Mouse (Mus musculus): ENCODE data around the gene Wasf1. TPM values are rescaled to one million over a fixed set of nuclear protein-coding genes. Genes with fewer than 3 reads are reported as not detected.

Gene Wasf1
- polyA plus RNA-seq, 1 experiment: 0.68 TPM

DNA sequence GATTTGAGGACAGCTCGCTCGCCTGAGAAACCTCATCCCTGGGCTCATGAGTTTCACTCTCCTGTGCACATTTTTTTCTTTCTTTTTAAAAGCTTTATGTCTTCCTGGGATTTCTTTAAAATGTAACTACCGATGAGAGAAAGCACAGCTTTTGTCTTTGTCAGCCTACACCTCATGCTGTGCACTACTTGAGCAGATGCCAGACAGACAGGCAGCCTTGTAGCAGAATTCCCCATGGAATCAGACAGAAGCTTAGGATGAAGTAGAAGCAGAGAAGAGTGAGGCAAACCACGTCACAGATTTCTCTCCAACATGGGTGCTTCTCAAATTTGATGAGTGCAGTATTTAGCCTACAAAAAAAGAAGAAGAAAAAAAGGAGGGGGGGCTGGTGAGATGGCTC lies 81.3 kb downstream of the Wasf1 start:
- DNase-seq (ENCODE audit: low read depth, low spot score): no peak
- WGBS: 76% methylated on average over 4 of the region's 4 CpGs

DNA sequence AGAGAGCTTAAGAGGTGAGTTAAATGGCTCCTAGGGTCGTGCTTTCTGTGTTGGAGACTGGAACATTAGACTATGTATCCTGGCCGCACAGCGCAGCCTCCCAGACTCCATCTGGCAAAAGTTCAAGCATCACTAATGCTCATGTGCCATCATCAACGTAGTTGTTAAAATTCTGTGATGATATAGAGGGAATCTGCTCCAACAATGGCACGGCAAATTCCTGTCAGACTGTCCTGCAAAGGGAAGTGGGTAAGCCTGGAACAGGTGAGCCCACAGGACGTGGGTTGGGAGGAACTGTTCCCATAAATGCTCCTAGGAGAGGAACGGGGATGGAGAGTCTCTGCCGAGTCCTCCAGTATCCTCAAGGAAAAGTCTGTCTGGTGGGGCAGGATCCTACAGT lies 85.3 kb downstream of the Wasf1 start:
- 59% methylated on average over 8 of the region's 8 CpGs for WGBS

DNA sequence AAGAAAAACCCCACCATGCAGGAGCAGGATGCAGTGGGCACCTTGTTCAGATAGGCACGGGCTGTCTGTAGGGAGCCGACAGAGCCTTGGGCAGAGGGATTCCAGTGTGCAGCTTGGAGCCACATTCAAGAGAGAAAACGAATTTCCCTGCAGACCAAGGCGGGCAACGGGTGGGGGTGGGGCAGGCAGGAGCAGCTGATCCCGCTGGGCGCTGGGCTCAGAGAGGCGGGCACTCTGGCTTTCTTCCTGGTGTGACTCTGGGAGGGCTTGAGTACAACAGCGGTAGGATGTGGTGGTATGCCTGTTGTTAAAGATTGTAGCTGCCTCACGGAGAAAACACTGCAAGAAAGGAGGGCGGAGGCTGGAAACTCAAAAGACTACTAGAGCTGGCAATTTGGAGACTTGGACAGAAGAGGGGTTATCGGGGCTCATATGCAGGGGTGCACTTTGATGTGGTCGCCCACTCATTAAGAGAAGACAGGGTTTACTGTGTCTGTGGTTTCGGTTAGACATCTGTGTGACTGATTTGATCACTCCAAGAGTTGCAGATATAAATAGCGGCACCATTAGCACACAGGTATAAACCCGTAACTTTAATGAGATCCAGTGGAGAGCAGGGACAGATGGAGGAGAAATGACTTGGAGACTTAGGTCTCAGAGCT lies 86.2 kb downstream of the Wasf1 start:
- 14% methylated on average over 16 of the region's 16 CpGs for WGBS
- no peak for DNase-seq (ENCODE audit: low read depth, low spot score)

More for the DNA sequence above, 85.3 kb downstream of the Wasf1 start:
- DNase-seq (ENCODE audit: low read depth, low spot score): no peak

DNA sequence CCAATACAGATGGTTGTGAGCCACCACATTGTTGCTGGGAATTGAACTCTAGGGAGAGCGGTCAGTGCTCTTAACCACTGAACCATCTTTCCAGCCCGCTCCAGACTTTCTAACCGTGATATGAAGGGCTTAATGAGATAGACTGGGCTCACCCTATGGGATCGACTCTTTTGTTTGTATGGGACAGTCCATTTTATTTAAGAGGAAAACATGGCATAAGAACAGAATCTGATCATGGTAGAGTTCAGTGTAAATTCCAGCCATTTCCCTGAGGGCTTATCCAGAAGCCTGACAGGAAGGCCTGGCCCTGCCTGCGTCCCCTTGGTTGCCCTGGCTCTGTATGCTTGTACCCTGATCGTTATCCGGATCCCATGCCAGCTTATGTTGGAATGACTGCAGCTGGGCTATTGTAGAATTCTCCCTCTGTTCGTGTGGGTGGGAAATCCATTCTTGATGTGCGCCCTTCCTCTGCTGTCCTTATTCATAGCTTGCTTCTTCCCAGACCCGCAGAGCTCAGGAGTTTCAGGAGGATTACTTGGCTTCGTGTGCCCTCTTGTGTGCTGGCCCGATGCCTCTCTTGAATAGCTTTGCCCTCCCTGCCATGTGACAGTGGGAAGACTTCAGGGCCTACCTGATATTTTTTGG lies 87.4 kb downstream of the Wasf1 start:
- no peak for DNase-seq (ENCODE audit: low read depth, low spot score)
- WGBS: 80% methylated on average over 12 of the region's 12 CpGs

DNA sequence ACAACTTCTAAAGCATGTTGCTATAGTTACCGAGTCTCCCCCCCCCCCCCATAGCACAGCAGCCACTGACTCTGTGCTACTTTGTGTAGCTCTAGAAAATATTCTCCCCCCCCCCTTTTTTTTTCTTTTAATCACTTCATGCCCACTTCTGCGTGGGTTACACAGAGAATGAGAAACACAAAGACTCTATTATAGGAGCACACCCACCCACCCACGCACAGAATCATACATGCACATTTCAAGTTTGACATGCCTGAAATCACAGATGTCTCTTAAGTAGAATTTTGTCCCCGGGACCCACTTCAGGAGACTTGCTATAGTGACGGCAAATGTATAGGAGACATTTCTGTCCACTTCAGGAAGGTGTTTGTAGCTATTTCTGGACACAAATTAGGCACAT lies 88.0 kb downstream of the Wasf1 start:
- WGBS: 88% methylated on average over 5 of the region's 5 CpGs
- DNase-seq (ENCODE audit: low read depth, low spot score): no peak

DNA sequence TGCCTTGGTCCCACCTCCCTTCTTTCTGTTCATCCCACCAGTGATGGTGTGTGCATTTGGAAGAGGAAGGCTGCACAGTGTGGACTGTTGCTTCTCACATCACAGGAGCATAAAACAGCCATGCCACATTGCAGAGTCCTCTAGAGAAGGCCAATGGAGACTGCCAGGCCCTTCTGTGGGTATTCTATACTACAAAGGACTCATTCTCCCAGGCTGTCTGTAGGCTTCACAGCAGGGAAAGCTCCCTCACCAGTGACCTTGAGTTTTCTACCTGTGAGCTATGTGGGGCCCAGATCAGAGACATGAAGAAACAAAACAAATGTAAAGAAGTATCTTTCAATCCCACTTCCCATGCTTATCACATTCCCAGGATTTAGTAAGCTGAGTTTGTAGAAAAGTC lies 100.5 kb downstream of the Wasf1 start:
- no peak for DNase-seq (ENCODE audit: low read depth, low spot score)

DNA sequence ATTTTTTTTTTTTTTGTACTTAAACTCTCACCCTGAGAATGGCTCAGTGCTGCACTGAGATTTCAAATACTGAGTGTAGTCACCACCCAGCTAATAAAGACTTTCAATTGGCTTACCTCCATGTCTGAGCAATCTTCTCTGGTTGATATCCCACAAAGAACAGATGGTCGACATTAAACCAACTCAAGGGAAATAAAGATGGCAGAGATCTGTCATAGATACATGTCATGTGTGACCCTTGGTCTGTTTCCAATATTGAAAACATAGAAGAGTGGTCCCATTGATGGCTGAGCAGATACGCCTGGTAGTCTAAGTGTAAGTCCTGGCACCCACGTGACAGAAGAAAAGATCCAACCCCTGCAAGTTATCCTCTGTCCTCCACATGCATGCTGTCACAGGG lies 101.3 kb downstream of the Wasf1 start:
- 80% methylated on average over 3 of the region's 3 CpGs for WGBS
- no peak for DNase-seq (ENCODE audit: low read depth, low spot score)

DNA sequence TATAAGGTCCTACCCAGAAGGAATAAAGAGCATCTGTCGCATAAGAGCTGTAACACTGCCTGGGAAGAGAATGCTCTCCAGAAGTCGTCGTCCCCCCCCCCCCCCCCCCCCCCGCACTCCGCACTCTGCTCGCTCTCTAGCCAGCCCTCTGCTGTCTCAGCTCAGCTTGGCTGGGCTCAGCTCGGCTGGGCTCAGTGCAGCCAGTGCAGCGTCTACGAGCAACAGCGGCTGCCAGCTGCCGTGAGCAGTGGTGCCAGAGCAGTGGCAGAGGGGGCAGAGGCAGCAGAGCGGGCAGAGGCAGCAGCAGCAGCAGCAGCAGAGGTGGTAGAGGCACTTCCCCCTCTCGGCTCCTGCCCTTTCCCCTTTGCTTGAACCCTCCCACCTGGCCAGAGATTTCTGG lies 102.1 kb downstream of the Wasf1 start:
- WGBS: 15% methylated on average over 12 of the region's 13 CpGs
- no peak for DNase-seq (ENCODE audit: low read depth, low spot score)

Other genes starting within 250 kb of the Wasf1 start
- 1.7 and 2.2 TPM in 2 replicates for gene Mettl24, start 200.2 kb upstream of the Wasf1 start, polyA plus RNA-seq (2012; rRNA removed)
- 7.4 and 9.5 TPM in 2 replicates for gene Cdc40, start 164 bp upstream of the Wasf1 start, polyA plus RNA-seq (2012; rRNA removed)
- gene Gpr6, start 188.8 kb downstream of the Wasf1 start, polyA plus RNA-seq (2012; rRNA removed): 0.16 and 0.33 TPM in 2 replicates

All from large intestine, adult 2 months (tissue).